Mouse (Mus musculus): ENCODE data around the gene Krtcap3.
A peak's percentile ranks its signal among the peaks of the same experiment; 100 is the strongest.
"Not testable (repeated sequence)": the region's sequence is repeated elsewhere in the genome, so short reads cannot be mapped to it uniquely, and the experiment has no call there.

Krtcap3 gene

DNA sequence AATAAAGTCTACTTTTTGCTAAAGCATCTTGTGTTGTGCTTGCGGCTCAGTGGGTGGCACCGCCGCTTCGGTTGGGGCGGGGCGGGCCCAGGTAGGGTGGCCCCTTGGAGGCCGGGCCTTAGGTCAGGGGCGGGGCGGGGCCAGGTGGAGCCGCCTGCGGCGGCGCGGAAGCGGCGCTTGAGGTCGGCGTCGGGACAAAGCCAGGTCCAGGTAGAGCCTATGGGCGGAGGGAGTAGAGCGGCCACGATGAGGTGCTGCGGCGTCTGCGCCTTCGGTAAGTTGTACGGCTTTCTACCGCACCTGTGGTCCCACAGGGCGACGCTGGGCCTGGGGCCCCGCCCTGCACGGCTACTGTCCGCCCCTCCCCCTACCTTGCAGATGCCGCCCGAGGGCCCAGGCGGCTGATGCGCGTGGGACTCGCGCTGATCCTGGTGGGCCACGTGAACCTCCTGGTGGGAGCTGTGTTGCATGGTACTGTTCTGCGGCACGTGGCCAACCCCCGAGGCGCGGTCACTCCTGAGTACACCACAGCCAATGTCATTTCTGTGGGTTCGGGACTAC lies at the start of gene Krtcap3:
TSS of gene Krtcap3 (plus strand) at position 151 of the 561 bp plus-strand sequence.
- DNase-seq (ENCODE audit: low spot score), result peak; percentile 30

DNA sequence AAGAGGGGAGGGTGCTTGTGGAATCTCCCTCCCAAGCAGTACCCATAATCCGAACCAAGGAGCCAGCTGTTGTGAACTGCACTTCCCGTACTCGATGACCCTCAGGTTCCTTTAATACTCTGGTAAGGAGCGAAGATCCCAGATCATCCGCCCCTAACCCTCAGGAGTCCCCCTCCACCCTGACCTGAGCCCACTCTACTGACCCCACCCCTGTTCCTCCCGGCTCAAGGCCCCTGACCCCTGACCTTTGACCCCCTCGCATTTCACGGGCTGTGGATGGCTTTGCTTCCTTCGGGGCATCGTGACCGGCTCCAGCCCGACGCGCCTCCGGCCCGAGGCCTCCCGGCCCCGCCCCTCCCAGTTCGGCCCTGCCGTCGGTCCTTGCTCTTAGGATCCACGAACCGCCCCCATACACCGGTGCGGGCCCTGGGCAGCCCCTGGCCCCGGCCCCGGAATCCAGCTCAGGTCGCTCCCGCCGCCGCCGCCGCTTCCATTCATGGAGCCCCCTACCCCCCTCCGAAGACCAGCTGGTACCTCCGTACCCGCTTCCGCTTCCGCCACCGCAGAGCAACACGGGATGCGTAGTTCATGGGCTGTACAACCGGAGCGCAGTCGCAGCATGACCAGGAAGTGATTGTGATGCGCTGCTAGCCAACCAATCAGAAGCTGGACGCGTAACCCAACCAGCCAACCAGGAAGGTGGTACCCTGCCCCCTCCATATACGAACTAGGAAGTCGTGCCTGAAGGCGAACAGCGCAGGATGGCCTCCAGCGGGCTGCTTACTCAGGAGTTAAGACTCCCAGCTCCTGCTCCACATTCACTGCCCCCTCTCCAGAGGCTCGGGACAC lies 49.5 kb upstream of the Krtcap3 start, which contains the start of gene Zfp513:
TSS of gene Zfp513 (minus strand) at position 562 of the 849 bp plus-strand sequence.
- peak; percentile 99 for DNase-seq (ENCODE audit: low spot score)

DNA sequence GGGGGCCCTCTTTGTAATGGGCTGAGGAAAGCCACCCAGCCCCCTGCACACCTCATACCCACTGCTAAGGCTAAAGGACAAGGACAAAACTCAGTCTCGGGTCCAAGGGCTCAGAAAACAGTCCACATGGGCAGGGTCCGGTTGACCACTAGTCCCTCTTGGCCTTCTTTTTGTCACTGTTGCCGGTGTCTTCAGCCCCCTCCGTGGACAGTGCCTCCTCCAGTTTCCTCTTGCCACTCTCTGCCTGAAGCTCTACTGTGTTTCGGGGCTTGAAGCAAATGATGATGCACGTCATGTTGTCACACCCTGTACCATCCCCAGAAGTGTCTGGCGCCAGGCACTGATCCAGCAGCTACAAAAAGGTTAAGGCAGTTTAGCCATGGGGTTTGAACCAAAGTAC lies 48.6 kb upstream of the Krtcap3 start:
- no peak for DNase-seq (ENCODE audit: low spot score)

DNA sequence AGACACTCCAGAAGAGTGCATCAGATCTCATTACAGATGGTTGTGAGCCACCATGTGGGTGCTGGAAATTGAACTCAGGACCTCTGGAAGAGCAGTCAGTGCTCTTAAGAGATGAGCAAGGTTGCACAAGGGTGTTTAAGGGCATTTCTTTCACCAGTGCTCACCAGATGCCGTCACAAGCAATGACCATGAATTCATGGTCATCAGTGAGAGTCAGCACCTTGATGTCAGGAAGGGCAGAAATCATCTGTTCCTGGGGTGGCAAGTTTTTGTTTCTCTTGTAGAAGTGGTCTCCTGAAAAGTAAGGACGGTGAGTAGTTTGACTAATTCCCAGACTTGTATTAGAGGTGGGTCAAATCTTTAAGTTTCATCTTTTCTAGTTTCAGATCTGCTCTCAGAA lies 47.6 kb upstream of the Krtcap3 start:
- DNase-seq (ENCODE audit: low spot score), result no peak

DNA sequence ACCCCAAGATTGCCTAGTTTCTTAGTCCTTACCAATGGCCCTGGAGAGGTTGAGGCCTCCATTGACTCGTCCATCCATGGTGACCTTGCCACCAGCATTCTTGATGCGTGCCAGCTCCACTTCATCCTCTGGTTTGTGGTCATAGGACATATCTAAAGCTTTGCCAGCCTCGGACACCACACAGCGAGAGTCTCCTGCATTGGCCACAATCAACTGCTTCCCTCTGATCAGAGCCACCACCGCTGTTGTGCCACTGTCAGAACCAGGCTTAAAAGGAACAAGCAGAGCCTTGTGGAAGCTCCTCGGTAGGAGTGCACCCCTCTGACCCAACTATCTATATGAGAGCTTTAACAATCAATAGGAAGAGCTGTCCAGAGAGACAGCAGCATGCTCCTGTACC lies 47.1 kb upstream of the Krtcap3 start:
- DNase-seq (ENCODE audit: low spot score), result no peak

DNA sequence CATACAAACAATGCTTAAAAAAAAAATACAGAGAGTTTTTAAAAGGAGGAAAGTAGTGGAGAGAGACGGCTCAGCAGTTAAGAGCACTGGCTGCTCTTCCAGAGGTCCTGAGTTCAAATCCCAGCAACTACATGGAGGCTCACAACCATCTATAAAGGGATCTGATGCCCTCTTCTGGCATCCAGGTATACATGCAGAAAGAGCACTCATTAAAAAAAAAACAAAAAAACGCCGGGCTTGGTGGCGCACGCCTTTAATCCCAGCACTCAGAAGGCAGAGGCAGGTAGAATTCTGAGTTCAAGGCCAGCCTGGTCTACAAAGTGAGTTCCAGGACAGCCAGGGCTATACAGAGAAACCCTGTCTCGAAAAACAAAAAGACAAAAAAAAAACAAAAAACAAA lies 34.9 kb upstream of the Krtcap3 start:
- not testable (repeated sequence) for DNase-seq (ENCODE audit: low spot score)

DNA sequence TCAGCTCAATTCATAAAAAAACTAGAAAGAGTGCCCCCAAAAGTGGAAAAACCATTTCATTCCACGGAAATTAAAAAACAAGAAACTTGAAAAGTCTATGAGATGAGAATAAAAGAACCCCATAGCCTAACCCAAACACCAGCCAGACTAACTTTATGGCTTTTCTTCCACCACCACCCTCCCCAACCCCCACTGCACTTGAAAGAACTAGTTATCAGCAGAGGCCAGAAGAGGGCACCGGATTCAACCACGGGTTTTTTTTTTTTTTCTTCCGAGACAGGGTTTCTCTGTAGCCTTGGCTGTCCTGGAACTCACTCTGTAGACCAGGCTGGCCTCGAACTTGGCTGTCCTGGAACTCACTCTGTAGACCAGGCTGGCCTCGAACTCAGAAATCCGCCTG lies 33.2 kb upstream of the Krtcap3 start:
- DNase-seq (ENCODE audit: low spot score), result no peak

DNA sequence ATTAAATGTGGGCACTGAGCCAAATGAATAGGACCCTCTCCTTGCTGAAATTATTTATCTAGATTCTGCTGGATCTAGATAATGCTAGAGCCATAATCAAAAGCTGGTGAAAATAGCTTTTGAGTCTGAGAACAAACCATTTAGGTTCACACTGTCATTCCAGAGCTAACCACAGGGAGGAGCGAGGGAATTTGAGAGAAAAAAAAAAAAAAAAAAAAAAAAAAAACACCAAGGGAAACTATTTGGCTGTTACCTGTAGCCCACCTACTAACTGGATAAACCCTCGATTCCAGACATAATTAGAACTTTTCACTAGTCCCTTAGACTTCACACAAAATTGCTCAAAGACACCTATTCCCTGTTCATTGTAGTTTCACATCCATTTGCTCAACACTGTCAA lies 32.4 kb upstream of the Krtcap3 start:
- DNase-seq (ENCODE audit: low spot score), result peak; percentile 53

DNA sequence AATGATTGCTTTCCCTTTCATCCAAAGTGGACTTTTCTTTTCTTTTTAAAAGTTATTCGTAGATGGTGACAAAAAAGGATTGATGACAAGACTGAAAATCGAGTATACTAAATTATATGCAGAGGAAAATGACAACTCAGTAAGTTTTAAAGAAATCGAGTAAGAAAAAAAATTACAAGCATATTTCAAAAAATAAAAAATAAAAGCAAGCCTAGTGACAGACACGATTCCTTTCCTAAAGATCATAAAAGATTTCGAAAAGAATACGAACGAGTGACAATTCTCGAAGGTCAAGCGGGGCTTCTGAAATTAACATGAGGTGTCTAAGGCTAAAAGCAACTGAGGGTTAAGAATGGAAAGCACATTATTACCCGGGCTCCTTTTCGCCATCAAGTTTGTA lies 32.0 kb upstream of the Krtcap3 start:
- DNase-seq (ENCODE audit: low spot score), result no peak

DNA sequence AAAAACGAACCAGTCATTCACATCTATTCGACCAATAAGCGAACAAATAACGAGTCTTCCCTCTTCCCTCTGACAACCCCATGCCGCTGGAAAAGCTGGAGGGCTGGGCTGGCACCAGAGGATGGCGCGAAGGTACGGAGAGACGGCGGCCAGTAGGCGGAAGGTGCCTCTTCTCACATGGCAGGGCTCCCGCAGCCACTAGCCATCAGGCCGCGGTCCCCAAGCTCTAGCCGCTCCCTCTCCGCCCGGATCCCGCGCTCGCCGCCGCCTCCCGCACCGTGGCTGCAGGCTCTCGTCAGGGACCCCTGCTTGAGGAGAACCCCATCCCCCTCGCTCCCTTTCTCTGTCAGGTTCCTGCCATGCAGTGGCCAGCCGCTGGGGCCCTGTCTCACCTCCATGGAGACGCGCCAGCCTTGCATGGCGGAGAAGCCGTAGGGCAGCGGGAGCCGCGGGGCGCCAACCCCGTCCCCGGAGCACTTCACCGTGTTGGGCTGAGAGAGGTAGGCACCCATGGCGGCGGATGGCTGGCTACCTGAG lies 31.5 kb upstream of the Krtcap3 start:
- peak; percentile 67 for DNase-seq (ENCODE audit: low spot score)

DNA sequence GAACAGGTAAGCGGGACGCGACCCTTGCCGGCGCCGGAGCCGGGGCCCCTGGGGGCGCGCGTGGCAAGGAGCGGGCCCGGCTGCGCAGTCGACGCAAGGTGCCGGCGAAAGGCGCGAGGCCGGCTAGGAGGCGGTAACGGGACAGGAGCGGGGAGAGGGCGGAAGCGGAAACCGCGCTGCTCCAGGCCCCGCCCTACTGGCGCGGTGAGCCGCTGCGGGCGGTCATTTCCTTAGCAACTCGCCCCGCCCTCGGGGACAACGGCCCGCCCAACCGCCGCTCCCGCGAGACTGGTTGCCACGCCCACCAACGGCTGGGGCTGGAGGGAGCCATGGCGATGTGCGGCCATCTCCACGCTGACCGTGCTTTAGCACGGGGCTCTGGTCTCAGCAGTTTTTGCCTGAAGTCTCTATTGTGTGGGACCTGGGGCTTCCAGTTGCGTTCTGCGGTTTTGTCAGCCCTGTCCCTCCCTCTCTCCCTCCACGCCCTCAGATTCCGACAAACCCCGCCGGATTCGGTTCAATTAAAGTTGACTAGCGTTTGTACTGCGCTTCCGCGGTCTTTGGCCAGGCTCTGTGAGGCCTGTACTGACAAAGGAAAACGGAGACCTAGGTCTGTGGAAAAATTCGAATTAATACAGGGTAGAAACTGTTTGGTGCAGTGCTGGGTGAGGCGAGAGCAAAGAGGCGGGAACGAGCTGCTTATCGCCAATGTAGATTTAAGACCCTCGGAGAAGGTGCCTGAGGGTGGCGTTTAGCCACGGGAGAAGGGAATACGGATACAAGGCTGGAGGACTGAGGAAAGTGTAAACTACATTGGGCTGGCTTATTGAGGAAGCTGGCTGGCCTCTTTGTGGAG lies 30.8 kb upstream of the Krtcap3 start, which contains the start of gene Ppm1g:
TSS of gene Ppm1g (minus strand) at position 240 of the 856 bp plus-strand sequence.
- DNase-seq (ENCODE audit: low spot score), result peak; percentile 99

DNA sequence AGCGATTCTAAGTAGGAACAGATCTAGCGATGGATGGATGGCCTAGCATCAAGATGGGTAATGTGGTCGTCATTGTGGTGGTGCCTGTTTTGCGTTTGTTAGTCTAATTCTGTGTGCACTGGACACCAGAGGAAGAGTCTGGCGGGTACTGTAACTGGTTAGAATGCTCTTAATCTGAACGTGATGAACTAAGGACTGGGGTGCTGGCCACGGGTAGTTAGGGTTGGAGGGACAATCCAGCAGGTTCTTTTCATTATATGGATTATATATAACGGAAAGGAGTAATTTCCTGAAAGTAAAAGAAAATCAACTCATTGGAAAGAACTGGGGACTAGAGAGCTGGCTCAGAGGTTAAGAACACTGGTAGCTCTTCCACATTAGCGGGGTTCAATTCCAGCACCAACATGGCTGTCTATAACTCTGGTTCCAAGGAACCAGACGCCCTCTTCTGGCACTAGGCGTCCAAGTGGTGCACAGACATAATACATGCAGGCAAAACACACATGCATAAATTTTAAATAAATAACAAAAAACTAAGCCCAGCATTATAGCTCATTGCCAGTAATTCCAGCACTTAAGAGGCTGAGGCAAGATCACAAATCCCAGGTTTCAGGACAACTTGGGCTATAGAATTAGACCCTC lies 30.1 kb upstream of the Krtcap3 start:
- DNase-seq (ENCODE audit: low spot score), result peak; percentile 72

DNA sequence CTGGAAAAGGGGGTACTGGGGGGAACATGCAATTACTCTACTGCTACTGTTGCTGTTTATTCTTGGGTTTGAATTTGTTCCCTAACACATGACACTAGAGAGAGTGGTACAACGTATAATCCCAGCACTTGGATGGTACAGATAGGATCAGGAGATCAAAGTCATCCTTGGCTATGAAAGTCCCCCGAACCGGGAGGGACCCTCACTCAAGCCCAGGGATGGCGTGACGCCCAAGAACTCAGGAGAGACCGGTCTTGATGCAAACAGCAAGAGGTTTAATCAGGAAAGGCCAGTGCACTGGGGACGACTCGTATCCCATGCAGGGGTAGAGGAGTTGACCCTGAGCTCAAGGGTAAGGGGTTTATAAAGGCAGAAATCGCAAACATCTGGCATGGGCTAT lies 28.8 kb upstream of the Krtcap3 start:
- no peak for DNase-seq (ENCODE audit: low spot score)

DNA sequence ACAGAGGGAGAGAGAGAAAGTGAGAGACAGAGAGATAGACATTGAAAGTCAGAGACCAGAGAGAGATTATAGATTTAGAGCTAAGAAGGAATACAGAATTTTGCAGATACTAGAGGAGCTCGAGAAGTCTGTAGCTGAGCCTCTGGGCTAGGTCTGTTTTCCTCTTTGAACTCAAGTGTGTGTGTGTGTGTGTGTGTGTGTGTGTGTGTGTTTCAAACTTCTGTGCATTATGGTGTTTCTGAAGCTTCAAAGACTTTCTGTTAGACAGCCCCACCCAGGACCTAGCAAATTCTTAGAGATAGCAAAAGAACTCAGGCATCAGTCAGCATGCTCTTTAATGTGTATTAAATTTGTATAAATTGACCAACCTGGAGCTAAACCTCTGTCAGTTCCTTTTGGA lies 24.9 kb upstream of the Krtcap3 start:
- DNase-seq (ENCODE audit: low spot score), result no peak

DNA sequence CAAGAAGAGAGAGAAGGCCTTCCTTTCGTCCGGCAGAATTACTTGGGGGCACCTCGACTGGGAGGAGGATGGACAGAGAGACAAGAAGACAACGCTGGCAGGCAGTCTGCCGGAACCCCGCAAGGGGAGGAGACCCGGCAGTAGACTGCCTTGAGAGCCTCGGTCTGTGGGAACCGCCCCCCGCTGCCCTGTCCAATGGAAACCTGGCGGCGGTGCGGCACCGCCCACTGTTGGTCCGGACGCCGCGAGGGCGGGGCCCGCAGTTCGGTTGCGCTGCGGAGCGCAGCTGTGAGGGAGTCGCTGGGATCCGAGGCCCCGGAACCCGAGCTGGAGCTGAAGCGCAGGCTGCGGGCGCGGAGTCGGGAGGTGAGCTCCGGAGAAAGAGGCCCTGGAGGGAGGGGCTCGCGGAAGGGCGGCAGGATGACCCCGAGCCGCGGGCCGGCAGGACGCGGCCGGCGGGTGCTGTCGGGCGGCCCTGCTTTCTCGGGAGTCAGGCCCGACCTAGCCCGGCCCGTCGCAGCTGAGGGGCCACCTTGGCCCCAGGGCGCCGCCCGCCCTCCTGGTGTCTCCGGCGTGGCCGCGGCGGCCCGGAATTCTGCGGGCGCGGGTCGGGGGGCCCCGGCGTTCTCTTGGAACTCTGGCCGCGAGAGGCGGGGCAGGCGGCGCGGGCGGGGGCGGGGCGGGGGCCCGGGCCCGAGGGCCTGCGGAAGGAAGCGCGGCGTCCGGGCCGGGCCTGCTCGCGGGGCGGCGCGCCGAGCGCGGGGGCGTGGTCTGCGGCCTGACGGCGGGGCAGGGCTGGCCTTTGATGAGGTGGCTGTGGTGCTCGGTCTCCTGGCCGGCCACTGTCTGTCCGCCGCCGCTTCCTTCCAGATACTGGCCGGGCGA lies 10.6 kb upstream of the Krtcap3 start, which contains the start of the genes Nrbp1 and Gm9970:
TSS of gene Nrbp1 (plus strand) at position 228 of the 885 bp plus-strand sequence.
TSS of gene Gm9970 (minus strand) at position 596 of the 885 bp plus-strand sequence.
- DNase-seq (ENCODE audit: low spot score), result peak; percentile 98

DNA sequence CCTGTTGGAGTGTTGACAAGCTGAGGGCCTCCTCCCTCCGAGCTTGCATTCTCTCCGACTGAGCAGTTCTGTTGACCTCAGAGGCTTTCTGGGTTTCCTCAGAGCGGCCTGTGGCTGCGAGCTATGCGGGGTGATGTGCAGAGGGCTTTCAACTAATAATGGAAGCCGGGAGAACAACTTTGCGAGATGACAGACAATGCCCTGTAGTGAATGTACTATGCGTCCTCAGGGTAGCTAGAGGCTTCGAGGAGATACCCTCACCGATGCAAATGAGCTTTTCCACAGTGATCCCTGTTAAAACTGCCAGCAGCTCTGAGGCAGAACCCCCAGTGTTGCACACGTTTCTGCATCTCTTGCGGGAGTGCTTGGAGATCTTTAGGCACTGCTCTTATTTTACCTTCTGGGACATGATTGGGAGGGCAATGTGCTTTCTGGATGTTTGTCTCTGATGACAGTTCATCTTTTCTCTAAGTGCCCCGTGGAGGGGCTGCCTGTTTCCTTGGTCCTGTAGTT lies 9.9 kb upstream of the Krtcap3 start:
- no peak for DNase-seq (ENCODE audit: low spot score)

DNA sequence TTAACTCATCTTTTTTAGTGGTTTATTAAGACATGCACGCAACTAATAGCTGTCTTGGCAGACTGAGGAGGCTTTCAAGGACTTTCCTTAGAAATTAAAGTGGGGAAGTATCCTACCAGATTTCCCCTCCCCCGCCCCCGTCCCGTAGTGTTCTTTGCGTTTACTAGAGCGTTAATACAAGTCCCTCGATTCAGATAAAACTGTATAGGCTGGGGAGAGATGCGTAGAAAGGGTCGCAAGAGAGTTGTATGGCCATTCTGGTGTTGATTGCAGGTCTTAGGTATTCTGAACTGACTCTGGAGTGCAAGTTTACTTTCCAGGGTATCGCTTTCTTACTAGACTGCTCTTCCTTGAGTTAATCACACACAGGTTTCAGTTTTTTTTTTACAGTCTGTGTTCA lies 9.3 kb upstream of the Krtcap3 start:
- DNase-seq (ENCODE audit: low spot score), result no peak

DNA sequence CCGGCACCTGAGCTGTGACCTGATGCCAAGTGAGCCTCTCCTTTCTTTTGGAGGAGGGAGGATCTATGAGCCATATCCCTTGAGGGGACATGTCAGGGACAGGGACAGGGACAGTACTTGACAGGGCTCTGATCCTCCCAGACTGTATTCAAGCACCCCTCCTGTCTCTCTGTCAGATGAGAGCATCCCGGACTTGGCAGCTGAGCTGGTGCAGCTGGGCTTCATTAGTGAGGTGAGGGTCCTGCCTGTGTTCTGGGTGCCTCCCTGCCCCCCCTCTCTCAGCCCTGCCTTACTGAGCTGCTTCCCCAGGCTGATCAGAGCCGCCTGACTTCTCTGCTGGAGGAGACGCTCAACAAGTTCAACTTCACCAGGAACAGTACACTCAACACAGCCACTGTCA lies 775 bp upstream of the Krtcap3 start:
- no peak for DNase-seq (ENCODE audit: low spot score)

DNA sequence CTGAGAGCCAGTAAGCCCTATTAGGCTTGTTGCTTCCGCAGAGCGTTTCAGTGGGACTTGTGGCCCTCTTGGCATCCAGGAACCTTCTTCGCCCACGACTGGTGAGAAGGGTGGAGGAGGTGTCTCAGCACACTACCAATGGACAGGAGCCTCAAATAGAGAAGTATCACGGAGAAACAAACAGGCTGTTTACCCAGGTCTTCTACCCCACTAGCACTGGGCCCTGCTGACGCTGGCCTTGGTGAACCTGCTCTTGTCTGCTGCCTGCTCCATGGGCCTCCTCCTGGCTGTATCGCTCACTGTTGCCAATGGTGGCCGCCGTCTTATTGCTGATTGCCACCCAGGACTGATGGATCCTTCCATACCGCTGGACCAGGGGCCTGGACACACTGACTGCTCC lies 660 bp downstream of the Krtcap3 start:
- peak; percentile 15 for DNase-seq (ENCODE audit: low spot score)

DNA sequence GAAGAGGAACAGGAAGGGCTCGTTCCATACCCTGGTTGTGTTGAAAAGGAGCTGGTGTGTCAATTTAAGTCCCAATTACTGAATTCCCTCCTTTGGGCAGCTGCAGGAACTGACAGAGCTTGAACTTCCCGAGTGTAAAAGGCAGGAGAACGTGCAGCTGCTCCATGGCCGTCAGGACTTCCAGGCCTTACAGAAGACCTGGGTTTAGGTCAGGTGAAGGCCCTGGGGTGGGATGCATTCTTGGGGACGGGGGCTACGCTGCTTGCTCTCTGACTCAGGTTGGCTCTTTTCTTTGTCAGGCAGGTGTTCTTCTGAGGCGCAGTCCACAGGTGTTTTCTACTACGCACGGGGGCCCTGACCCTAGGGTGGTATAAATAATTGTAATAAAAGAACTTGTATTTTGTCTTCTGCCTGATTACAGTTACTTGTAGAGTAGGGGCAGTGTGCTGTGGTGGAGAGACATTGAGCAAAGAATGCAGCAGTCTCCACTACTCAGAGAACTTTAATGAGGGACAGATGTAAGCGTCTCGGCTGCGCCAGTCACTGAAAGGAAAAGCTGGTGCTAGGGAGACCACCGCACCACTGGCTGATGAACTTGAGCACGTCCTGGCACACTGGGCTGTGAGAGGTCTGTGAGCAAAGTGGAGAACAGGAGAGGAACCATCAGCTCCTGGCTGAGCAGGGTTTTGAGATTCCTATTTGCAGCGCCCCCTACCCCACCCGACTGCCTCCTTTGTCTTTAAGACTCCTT lies 1.5 kb downstream of the Krtcap3 start:
- no peak for DNase-seq (ENCODE audit: low spot score)
